Mouse (Mus musculus) lung, adult 2 months (tissue): ENCODE measurements around the gene Ndc80. TPM values are rescaled to one million over a fixed set of nuclear protein-coding genes. Genes with fewer than 3 reads are reported as not detected.

ENCODE experiments used
- DNase-seq: peaks from one replicate; pipeline ENCODE4 v3.0.0; 2022
- H3K4me1 ChIP-seq: fragments of 200-500 bp; 2 replicates; pipeline ENCODE4 v1.6.1; 2011; ENCODE audit warnings: low read length; ENCODE audit not compliant: control insufficient read depth, insufficient read depth
- H3K4me3 ChIP-seq: fragments of 200-500 bp; replicated peaks from 2 replicates; pipeline ENCODE3; 2011; ENCODE audit warnings: low read depth, mild to moderate bottlenecking, control low read depth, low read length; ENCODE audit errors: extremely low read depth
- CTCF ChIP-seq: fragments of 200-500 bp; IDR thresholded peaks from 2 replicates; pipeline ENCODE4 v1.5.1; 2011; ENCODE audit warnings: mild to moderate bottlenecking, low read length, control low read depth; ENCODE audit not compliant: insufficient read depth
- POLR2A ChIP-seq: fragments of 200-500 bp; IDR thresholded peaks from 2 replicates; pipeline ENCODE4 v1.6.1; 2011; ENCODE audit warnings: low read depth, mild to moderate bottlenecking, control low read depth, low read length, borderline replicate concordance; ENCODE audit errors: extremely low read depth
- WGBS: fragments of 180-500 bp; shearing (Covaris S2); methylation state at CpG from one replicate; pipeline ENCODE4 v1.1.7; 2018; 5-methylcytosine and 5-hydroxymethylcytosine counted together
- polyA plus RNA-seq: library from polyadenylated mRNA; depleted of rRNA; stranded (reverse); fragments of >200 nt; gene quantifications from 2 replicates; pipeline ENCODE4 v1.2.3, GENCODE M21; 2012

The Ndc80 gene
- polyA plus RNA-seq, 1 experiment = 0.14 TPM

DNA sequence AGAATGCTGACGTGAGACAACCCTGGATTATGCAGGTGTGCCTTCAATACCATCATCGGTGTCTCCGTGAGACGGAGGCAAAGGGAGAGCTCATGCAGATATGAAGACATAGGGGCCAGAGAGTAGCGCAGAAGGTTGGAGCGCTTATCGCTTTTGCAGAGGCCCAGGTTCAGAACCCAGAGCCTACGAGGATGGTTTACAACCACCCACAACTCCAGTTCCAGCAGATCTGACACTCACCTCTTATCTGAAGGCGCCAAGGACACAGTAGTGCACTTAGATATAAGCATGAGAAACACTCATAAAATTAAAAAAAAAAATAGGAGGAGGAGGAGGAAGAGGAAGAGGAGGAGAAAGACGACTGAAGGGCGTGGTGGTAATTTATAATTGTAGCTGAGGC lies 16.4 kb downstream of the Ndc80 start:
- H3K4me3 ChIP-seq = no peak overlapping the region
- no peak for DNase-seq
- WGBS = 95% methylated on average over 11 of the region's 11 CpGs
- no peaks in the 10 kb centered on the region for H3K4me1 ChIP-seq
- TF ChIP-seq CTCF = no peak
- no peak for TF ChIP-seq POLR2A

DNA sequence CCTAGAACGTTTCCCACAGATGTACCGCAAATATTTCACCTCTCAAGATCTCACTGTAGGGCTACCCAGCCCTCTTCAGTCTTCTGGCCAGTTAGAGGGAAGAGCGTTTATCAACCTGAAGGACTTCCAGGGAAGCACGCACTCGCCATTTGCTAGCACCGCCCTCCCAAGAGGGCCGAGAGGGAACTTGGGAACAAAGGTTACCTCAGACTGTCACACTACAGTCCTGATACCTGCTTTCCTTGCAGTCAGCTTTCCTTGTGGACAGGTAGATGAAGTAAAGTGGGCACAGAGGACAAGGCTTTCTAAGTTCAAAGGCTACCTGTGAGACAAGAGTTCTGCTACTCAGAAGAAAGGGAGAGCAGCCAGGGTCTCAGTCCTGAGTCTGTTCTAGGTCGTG lies 19.8 kb downstream of the Ndc80 start:
- TF ChIP-seq POLR2A = no peak
- no peak for TF ChIP-seq CTCF
- no peak for DNase-seq
- 86% methylated on average over 8 of the region's 8 CpGs for WGBS
- Histone ChIP-seq H3K4me1 (peaks cover 2% of the 10 kb centered on the region; the same call in 1 of the 2 replicates), H3K4me3 (no peak overlapping the region)

DNA sequence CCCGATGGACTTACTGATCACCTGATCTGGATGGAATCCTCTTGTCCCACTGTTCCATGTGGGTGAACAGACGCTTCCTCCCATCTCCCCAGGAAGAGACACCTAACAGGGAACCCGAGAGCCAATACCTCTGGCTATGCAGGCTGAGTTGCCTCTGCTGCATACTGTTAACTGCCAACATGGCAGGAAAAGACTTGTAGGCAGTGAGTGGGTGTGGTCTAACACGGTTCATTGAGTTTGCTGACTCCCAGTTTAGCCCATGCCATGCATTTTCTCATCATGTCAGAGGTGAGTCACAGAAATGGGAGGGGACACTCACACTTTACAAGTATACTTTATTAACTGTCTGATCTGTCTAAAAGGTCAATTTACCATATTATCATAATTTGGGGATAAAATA lies 30.9 kb downstream of the Ndc80 start:
- TF ChIP-seq CTCF (no peak), POLR2A (no peak)
- Histone ChIP-seq H3K4me3 (no peak overlapping the region), H3K4me1 (no peaks in the 10 kb centered on the region)
- no peak for DNase-seq
- WGBS = 83% methylated on average over 4 of the region's 4 CpGs

DNA sequence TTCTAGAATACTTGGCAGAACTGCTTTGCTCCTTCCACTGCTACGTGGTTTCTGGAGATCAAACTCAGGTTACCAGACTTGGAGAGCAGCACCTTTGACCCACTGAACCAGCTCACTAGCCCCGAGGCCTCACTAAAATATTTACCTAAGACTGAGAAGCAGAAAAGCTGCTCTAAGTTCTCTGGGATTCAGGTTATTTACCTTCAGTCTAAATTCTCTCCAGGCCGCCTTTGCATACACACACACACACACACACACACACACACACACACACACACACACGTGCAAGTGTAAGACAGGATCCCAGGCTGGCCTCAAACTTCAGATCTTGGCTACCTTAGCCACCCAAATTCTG lies 35.3 kb downstream of the Ndc80 start:
- no peak overlapping the region for H3K4me3 ChIP-seq
- WGBS = 49% methylated on average over 4 of the region's 4 CpGs
- no peak for DNase-seq
- TF ChIP-seq CTCF = no peak
- TF ChIP-seq POLR2A = no peak
- H3K4me1 ChIP-seq = 0 out of 2 replicates have a peak, but pooled peaks cover 2% of the 10 kb centered on the region

DNA sequence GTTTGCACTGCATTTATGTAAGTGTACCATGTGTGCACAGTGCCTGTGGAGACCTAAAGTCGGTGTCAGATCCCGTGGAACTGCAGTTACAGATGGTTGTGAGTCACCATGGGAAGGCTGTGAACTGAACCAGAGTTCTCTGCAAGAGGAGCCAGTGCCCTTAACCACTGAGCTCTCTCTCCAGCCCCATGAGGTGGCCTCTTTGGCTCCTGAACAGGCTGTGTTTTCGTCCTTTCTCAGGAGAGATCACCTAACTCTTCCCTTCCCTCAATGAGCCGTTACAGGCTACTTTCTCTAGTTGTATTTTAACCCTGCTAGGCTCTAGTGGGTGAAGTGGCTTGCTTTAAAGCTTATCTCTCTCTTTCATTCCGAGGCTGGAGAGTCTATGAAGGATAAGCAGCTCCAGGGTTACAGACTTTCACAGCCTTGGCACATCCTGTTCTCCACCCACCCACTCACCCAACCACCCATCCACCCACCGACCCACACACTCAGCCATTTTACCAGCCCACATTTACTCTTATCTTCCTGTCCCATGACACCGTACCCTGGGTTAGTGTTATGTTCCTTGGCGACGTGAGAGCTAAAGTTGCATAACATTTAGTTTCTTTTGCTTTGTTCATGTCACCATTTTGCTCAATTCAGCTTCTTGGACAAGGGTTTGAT lies 35.9 kb downstream of the Ndc80 start:
- no peak overlapping the region for H3K4me3 ChIP-seq
- TF ChIP-seq POLR2A (no peak), CTCF (no peak)
- 0 out of 2 replicates have a peak, but pooled peaks cover 2% of the 10 kb centered on the region for H3K4me1 ChIP-seq
- DNase-seq = no peak
- 58% methylated on average over 9 of the region's 9 CpGs for WGBS

DNA sequence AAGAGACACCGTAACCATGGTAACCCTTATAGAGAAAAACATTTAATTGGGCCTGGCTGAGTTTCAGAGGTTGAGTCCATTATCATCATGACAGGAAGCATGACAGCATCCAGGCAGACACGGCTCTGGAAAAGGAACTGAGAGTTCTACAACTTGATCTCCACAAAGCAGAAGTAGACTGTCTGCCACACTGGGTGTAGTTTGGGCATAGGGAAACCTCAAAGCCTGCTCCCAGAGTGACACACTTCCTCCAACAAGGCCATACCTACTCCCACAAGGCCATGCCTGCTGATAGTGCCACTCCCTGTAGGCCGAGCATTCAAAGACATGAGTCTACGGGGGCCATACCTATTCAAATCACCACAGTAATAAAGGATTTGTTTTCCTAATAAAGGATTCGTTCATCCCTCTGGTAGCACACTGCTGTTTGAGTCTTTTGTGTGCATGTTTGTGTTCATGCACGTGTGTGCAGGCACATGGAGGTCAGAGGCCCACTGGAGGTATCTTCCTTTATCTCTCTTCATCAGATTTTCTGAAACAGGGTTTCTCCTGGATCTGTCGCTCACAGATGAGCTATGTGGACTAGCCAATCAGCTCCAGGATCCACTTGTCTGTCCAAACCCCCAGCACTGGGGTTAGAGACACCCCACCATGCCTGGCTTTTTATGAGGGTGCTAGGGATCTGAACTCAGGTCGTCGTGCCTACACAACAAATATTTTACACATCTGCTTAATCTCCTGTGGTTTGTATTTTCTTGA lies 36.8 kb downstream of the Ndc80 start:
- TF ChIP-seq CTCF (no peak), POLR2A (no peak)
- H3K4me3 ChIP-seq = no peak overlapping the region
- WGBS = 78% methylated on average over 9 of the region's 9 CpGs
- no peak for DNase-seq
- peaks cover 4% of the 10 kb centered on the region; the same call in 1 of the 2 replicates for H3K4me1 ChIP-seq

DNA sequence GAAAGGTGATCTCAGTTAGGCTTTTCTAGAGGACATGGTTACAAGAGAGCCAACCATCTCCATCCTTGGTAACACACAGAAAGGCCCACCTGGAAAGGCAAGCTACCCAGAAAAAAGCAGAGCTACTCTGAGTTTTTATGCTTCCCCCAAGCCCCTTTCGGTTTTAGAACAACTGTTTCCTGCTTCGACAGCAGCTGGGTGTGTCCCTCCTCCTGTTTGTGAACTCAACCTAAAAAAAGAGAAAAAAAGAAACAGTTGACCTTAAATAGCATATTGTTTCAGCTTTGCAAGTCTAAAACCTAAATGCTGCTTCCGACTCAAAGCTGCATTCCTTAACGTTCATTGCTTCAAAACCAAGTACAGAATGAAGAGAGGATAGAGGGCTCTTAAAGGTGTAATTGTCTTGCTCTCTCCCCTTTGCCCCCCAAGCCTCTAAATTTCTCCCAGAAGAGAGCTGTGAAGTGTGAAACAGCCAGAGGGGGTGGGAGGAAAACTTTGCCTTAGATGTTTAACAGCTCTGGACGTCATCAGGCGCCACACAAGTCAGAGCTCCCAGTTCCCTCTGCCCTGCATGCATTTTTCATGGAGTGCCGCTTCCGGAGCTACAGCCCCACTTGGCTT lies 40.3 kb downstream of the Ndc80 start:
- no peak for DNase-seq
- 12% methylated on average over 8 of the region's 8 CpGs for WGBS
- Histone ChIP-seq H3K4me1 (peaks cover 4% of the 10 kb centered on the region; the same call in 1 of the 2 replicates), H3K4me3 (peak overlapping the region; percentile 56)
- TF ChIP-seq CTCF = no peak
- no peak for TF ChIP-seq POLR2A

DNA sequence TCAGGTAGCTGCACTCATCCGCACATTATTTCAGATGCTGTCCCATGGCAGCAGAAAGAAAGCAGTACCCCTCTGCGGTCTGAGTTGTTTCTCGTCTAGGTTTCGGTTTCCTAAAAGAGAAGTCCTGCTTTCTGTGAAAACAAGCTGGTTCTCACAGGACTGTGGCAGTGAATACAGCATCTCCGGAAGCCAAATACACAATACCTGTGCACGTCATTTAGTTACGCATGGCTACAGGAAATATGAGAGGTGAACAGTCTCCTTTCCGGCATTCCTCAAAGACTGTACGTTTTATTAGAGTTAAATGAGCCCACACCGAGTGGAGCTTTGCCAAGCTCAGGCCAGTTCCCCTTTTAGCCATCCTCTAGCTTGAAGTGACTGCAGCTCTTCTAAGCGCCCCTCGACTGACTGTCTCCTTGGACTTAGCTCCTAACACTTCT lies 40.8 kb downstream of the Ndc80 start:
- peaks cover 4% of the 10 kb centered on the region; the same call in 1 of the 2 replicates for H3K4me1 ChIP-seq
- peak; percentile 46 for DNase-seq
- TF ChIP-seq POLR2A (no peak), CTCF (no peak)
- 30% methylated on average over 12 of the region's 12 CpGs for WGBS
- H3K4me3 ChIP-seq = peak overlapping the region; percentile 56

DNA sequence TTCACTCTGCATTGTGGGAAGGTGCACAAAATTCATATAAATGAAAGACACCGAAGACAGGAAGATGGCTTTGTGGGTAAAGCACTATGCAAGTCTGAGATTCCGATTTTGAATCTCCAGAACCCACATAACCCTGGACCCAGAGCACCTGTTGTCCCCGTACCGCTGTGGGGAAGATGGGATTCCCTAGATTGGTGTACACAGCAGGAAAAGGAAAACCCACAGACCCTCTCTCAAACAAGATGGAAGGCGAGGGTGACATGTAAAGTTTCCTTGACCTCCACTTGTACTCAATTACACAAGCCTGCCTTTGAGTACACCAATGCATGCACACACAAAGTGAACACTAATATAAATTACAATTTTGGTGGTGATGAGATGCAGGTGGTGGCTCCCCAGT lies 41.9 kb downstream of the Ndc80 start:
- no peak for DNase-seq
- 91% methylated on average over 5 of the region's 5 CpGs for WGBS

More for the DNA sequence above, 41.9 kb downstream of the Ndc80 start:
- no peak for TF ChIP-seq CTCF
- no peak for TF ChIP-seq POLR2A
- Histone ChIP-seq H3K4me3 (no peak overlapping the region), H3K4me1 (peaks cover 4% of the 10 kb centered on the region; the same call in 1 of the 2 replicates)
